Mouse (Mus musculus): ENCODE data around the gene Naa30. TPM values are rescaled to one million over a fixed set of nuclear protein-coding genes. Genes with fewer than 3 reads are reported as not detected.

The Naa30 gene
- 13.9 and 21.2 TPM in 2 replicates for total RNA-seq (2023)

DNA sequence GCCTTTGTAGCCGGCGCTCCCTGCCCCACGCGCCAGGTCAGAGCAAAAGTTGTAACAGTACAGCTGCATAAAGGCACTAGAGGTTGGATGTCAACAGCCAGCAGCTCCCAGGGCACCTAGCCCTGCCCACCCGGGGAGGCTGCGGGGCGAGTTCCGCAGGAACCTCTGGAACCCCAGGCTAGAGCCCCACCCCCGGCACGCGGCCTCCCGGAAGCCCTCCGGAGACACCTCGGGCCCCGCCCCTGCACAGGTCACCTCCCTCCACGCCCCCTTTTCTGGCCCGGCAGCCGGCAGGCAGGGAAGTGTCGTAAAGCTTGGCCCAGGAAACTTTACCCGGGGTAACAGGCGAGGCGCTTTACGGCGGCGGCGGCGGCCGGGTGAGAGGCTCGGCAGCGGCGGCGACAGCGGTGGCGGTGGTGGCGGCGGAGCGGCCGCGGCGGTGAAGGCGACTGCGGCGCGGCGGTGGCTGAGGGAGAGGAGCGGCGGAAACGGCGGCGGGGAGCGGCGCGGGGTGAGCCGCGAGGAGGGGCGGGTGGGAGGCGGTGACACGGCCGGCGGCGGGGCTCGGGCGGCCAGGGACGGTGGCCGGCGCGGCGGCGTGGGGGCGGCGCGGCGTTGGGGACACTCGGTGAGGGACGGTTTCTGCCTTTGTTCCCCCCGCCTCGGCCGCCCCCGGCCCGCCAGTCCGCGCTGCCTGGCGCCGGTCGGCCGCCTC lies at the start of gene Naa30:
Naa30 (plus strand) TSS at position 360 of the 715 bp plus-strand sequence.

Other genes with a start within 250 kb of the Naa30 start
- gene Ap5m1, start 106.1 kb upstream of the Naa30 start, total RNA-seq (2023): 12.0 and 13.1 TPM in 2 replicates
- gene Exoc5, start 105.6 kb upstream of the Naa30 start, total RNA-seq (2023): 38.4 and 56.0 TPM in 2 replicates
- gene ccdc198, start 73.2 kb downstream of the Naa30 start, total RNA-seq (2023): not detected in 2 replicates

Data from neutrophil, adult 65 days (primary cell).